Mouse (Mus musculus): ENCODE data around the gene Gpr182. TPM values are rescaled to one million over a fixed set of nuclear protein-coding genes. Genes with fewer than 3 reads are reported as not detected.
A peak's percentile ranks its signal among the peaks of the same experiment; 100 is the strongest.

Gpr182 gene
- polyA plus RNA-seq, 1 experiment from 2014 or later, result 0.30 TPM

- WGBS, result 5% methylated on average over 9 of the region's 9 CpGs
Measured at GRCm38 (mm10) chr10:127730933-127731310, 20.6 kb downstream of the Gpr182 start.

DNA sequence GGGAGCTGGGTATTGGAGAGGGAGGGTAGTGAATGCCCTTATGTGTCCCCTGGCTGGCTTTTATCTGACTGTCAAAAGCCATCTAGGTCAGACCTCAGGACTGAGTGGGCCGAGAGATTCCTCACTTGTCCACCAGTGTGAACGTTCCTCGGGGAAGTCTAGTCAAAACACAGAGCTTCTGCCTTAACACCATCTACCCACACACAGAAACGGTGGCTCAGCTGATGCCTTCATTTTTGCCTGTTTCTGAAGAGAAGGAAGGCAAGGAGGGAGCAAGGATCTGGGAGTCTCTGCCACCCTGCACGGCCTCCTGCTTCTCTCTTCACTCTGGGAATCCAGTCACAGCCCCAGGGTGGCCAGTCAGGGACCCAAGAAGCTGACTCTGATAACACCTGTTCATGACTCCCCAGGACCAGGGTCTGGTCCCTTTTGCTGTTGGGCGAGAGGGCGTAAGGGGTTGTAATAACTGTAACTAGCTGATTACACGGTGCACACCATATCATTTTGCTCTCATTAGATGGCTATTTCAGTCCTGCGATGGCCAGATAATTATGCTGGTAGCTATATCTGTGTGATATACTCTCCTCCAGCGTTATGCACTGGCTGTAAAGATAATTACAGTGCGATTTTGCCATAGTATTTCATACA is 21.1 kb downstream of the Gpr182 start:
- WGBS, result 49% methylated on average over 11 of the region's 11 CpGs
- H3K27me3 ChIP-seq (replicated peaks; ENCODE audit: control insufficient read depth, insufficient read depth, low read length), result no peaks in the 10 kb centered on the region; the same call in 1 of the 2 replicates
- H3K27ac ChIP-seq (ENCODE audit: low read depth, low read length), result no peak overlapping the region
- H3K4me2 ChIP-seq (ENCODE audit: low read length), result no peak overlapping the region
- H3K9me3 ChIP-seq (replicated peaks; ENCODE audit: control insufficient read depth, low read length), result no peaks in the 10 kb centered on the region
- H3K4me3 ChIP-seq (ENCODE audit: low read depth, low read length), result no peak overlapping the region
- no peaks in the 10 kb centered on the region for H3K36me3 ChIP-seq (ENCODE audit: control insufficient read depth, insufficient read depth, low read length)
- DNase-seq (ENCODE audit: low spot score) (no peak), ATAC-seq (no peak)
- 0 out of 2 replicates have a peak overlapping the region, but pooled peaks have one; percentile 2 for H3K9ac ChIP-seq (ENCODE audit: low read length)
- peaks cover 7% of the 10 kb centered on the region; the same call in 1 of the 2 replicates for H3K4me1 ChIP-seq (ENCODE audit: control insufficient read depth, insufficient read depth, low read length)

More at GRCm38 (mm10) chr10:127730933-127731310, 20.6 kb downstream of the Gpr182 start:
- peak overlapping the region; percentile 2; the same call in 1 of the 2 replicates for H3K9ac ChIP-seq (ENCODE audit: low read length)
- peaks cover 7% of the 10 kb centered on the region; the same call in 1 of the 2 replicates for H3K4me1 ChIP-seq (ENCODE audit: control insufficient read depth, insufficient read depth, low read length)
- H3K4me3 ChIP-seq (ENCODE audit: low read depth, low read length), result no peak overlapping the region
- H3K27ac ChIP-seq (ENCODE audit: low read depth, low read length), result no peak overlapping the region
- no peaks in the 10 kb centered on the region for H3K36me3 ChIP-seq (ENCODE audit: control insufficient read depth, insufficient read depth, low read length)
- H3K4me2 ChIP-seq (ENCODE audit: low read length), result no peak overlapping the region
- no peaks in the 10 kb centered on the region for H3K9me3 ChIP-seq (replicated peaks; ENCODE audit: control insufficient read depth, low read length)
- ATAC-seq, result no peak
- no peak for DNase-seq (ENCODE audit: low spot score)
- H3K27me3 ChIP-seq (replicated peaks; ENCODE audit: control insufficient read depth, insufficient read depth, low read length), result no peaks in the 10 kb centered on the region; the same call in 1 of the 2 replicates

- no peak overlapping the region for H3K27ac ChIP-seq (ENCODE audit: low read depth, low read length)
- H3K9ac ChIP-seq (ENCODE audit: low read length), result no peak overlapping the region
- peaks cover 7% of the 10 kb centered on the region; the same call in 1 of the 2 replicates for H3K4me1 ChIP-seq (ENCODE audit: control insufficient read depth, insufficient read depth, low read length)
- DNase-seq (ENCODE audit: low spot score) (no peak), ATAC-seq (no peak)
- H3K36me3 ChIP-seq (ENCODE audit: control insufficient read depth, insufficient read depth, low read length), result no peaks in the 10 kb centered on the region
- H3K4me2 ChIP-seq (ENCODE audit: low read length), result no peak overlapping the region
- H3K27me3 ChIP-seq (replicated peaks; ENCODE audit: control insufficient read depth, insufficient read depth, low read length), result no peaks in the 10 kb centered on the region; the same call in 1 of the 2 replicates
- WGBS, result 74% methylated on average over 8 of the region's 8 CpGs
- no peaks in the 10 kb centered on the region for H3K9me3 ChIP-seq (replicated peaks; ENCODE audit: control insufficient read depth, low read length)
- no peak overlapping the region for H3K4me3 ChIP-seq (ENCODE audit: low read depth, low read length)
Measured at GRCm38 (mm10) chr10:127728437-127728836, 23.1 kb downstream of the Gpr182 start.

DNA sequence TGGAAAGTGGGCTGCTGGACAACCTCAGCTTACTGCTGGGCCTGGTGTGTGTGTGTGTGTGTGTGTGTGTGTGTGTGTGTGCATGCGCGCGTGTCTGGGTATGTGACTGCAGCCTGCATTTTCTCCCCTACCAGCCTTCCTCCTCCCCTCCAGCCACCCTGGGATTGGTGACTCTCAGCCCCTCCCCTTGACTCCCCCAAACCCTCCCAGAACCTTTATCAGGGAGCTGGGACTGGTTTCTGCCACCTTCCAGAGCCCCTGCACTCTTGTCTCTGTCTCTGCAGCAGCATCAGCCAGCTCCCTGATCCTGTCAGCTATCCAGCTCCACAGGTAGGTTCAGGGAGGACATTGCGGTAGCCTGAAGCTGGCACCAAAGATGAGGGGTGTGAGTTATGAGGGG is 26.4 kb downstream of the Gpr182 start:
- H3K9ac ChIP-seq (ENCODE audit: low read length), result no peak overlapping the region
- H3K27me3 ChIP-seq (replicated peaks; ENCODE audit: control insufficient read depth, insufficient read depth, low read length), result no peaks in the 10 kb centered on the region; the same call in 1 of the 2 replicates
- H3K27ac ChIP-seq (ENCODE audit: low read depth, low read length), result no peak overlapping the region
- no peak for ATAC-seq
- no peaks in the 10 kb centered on the region for H3K9me3 ChIP-seq (replicated peaks; ENCODE audit: control insufficient read depth, low read length)
- H3K36me3 ChIP-seq (ENCODE audit: control insufficient read depth, insufficient read depth, low read length), result no peaks in the 10 kb centered on the region
- H3K4me3 ChIP-seq (ENCODE audit: low read depth, low read length), result no peak overlapping the region
- WGBS, result 86% methylated on average over 4 of the region's 4 CpGs
- H3K4me1 ChIP-seq (ENCODE audit: control insufficient read depth, insufficient read depth, low read length), result 0 out of 2 replicates have a peak, but pooled peaks cover 7% of the 10 kb centered on the region
- DNase-seq (ENCODE audit: low spot score), result no peak
- H3K4me2 ChIP-seq (ENCODE audit: low read length), result no peak overlapping the region

- no peak for DNase-seq (ENCODE audit: low spot score)
- Histone ChIP-seq H3K36me3 (ENCODE audit: control insufficient read depth, insufficient read depth, low read length) (no peaks in the 10 kb centered on the region), H3K9me3 (replicated peaks; ENCODE audit: control insufficient read depth, low read length) (no peaks in the 10 kb centered on the region), H3K4me1 (ENCODE audit: control insufficient read depth, insufficient read depth, low read length) (0 out of 2 replicates have a peak, but pooled peaks cover 7% of the 10 kb centered on the region), H3K27me3 (replicated peaks; ENCODE audit: control insufficient read depth, insufficient read depth, low read length) (no peaks in the 10 kb centered on the region; the same call in 1 of the 2 replicates), H3K9ac (ENCODE audit: low read length) (no peak within 1 kb of the TSS), H3K27ac (ENCODE audit: low read depth, low read length) (no peak within 1 kb of the TSS), H3K4me3 (ENCODE audit: low read depth, low read length) (no peak within 1 kb of the TSS), H3K4me2 (ENCODE audit: low read length) (no peak within 1 kb of the TSS)
- ATAC-seq, result no peak
- 81% methylated on average over 3 of the region's 3 CpGs for WGBS
Measured at GRCm38 (mm10) chr10:127724178-127724577, 27.4 kb downstream of the Gpr182 start, which contains the start of gene Tac2. Gene Tac2, plus strand, starts transcription at chr10:127724478.

DNA sequence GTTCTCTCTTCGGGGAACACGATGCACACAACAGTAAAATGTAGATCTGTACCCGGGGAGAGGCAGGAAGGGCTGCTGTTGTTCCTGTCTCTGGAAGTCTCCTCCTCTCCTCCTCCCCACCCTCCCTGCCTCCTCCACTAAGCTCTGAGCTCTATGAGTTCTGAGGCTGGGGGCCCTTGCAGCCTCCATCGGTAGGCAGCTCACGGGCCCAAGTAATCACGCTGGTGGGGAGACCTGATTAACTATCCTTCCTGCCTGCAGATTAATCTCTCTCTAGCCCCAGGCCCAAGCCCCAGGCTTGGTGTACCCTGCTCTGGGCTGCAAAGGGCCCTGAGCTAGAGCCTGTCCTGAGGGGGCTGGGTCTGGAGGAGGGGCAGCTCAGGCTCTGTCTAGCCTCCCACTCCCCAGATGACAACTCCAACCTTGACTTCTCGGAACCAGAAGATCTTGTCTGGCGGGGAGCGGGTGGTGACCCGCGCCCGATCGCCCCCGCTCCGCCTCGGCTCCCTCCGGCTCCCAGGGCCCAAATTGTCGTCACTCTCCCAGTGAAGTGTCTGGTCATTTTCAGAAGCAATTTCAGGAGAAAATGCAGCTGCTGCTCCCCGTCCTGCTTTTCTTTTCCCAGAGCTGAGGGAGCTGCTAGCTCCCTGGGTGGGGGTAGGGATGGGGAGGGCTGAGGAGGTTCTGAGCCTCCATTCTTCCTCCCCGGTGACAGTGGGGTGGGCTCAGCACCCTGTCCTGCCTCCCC is 29.7 kb downstream of the Gpr182 start:
- Histone ChIP-seq H3K36me3 (ENCODE audit: control insufficient read depth, insufficient read depth, low read length) (no peaks in the 10 kb centered on the region), H3K9me3 (replicated peaks; ENCODE audit: control insufficient read depth, low read length) (no peaks in the 10 kb centered on the region), H3K4me3 (ENCODE audit: low read depth, low read length) (no peak overlapping the region), H3K27me3 (replicated peaks; ENCODE audit: control insufficient read depth, insufficient read depth, low read length) (no peaks in the 10 kb centered on the region), H3K9ac (ENCODE audit: low read length) (peak overlapping the region; percentile 41), H3K4me1 (ENCODE audit: control insufficient read depth, insufficient read depth, low read length) (0 out of 2 replicates have a peak, but pooled peaks cover 4% of the 10 kb centered on the region), H3K27ac (ENCODE audit: low read depth, low read length) (no peak overlapping the region), H3K4me2 (ENCODE audit: low read length) (peak overlapping the region; percentile 31)
- DNase-seq (ENCODE audit: low spot score) (no peak), ATAC-seq (peak; percentile 61)
- WGBS, result 12% methylated on average over 20 of the region's 20 CpGs

DNA sequence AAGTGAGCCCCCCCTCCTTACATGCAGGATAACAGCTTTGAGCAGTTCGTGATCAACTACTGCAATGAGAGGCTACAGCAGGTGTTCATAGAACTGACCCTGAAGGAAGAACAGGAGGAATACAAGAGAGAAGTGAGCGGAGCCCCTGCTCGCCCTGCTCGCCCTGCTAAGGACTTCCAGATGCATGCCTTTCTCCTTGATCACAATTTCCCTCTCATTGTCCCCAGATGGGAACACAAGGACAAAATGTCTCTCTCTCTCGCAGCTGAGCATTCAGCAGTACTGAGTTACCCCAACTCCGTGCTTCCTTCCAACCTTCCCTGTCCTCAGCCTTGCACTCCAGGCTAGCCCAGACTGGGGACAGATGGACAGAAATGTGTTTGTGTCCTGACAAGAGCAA is 38.8 kb downstream of the Gpr182 start:
- no peak overlapping the region for H3K4me2 ChIP-seq (ENCODE audit: low read length)
- no peaks in the 10 kb centered on the region for H3K9me3 ChIP-seq (replicated peaks; ENCODE audit: control insufficient read depth, low read length)
- H3K4me1 ChIP-seq (ENCODE audit: control insufficient read depth, insufficient read depth, low read length), result no peaks in the 10 kb centered on the region
- ATAC-seq (peak; percentile 48; the same call in 1 of the 2 replicates), DNase-seq (ENCODE audit: low spot score) (no peak)
- H3K4me3 ChIP-seq (ENCODE audit: low read depth, low read length), result no peak overlapping the region
- H3K27ac ChIP-seq (ENCODE audit: low read depth, low read length), result no peak overlapping the region
- H3K36me3 ChIP-seq (ENCODE audit: control insufficient read depth, insufficient read depth, low read length), result no peaks in the 10 kb centered on the region
- no peaks in the 10 kb centered on the region for H3K27me3 ChIP-seq (replicated peaks; ENCODE audit: control insufficient read depth, insufficient read depth, low read length)
- 82% methylated on average over 6 of the region's 6 CpGs for WGBS
- no peak overlapping the region for H3K9ac ChIP-seq (ENCODE audit: low read length)

- Histone ChIP-seq H3K27me3 (replicated peaks; ENCODE audit: control insufficient read depth, insufficient read depth, low read length) (no peaks in the 10 kb centered on the region), H3K4me2 (ENCODE audit: low read length) (no peak overlapping the region), H3K9ac (ENCODE audit: low read length) (no peak overlapping the region), H3K36me3 (ENCODE audit: control insufficient read depth, insufficient read depth, low read length) (no peaks in the 10 kb centered on the region), H3K27ac (ENCODE audit: low read depth, low read length) (no peak overlapping the region), H3K4me3 (ENCODE audit: low read depth, low read length) (no peak overlapping the region), H3K9me3 (replicated peaks; ENCODE audit: control insufficient read depth, low read length) (no peaks in the 10 kb centered on the region), H3K4me1 (ENCODE audit: control insufficient read depth, insufficient read depth, low read length) (no peaks in the 10 kb centered on the region)
- DNase-seq (ENCODE audit: low spot score) (no peak), ATAC-seq (no peak)
- WGBS, result 88% methylated on average over 13 of the region's 13 CpGs
Measured at GRCm38 (mm10) chr10:127710331-127710730, 41.2 kb downstream of the Gpr182 start.

All from forebrain, embryonic 14.5 days (tissue).